Mouse (Mus musculus) small intestine, adult 10 weeks (tissue): Measurements from ENCODE around the gene Hapln3. TPM values are rescaled to one million over a fixed set of nuclear protein-coding genes. Genes with fewer than 3 reads are reported as not detected.

Experiments
- polyA plus RNA-seq: library from polyadenylated mRNA; stranded (reverse); fragments of 350-450 nt; fragmentation: Illumina TruSeq; extraction: RNeasy Lipid Tissue Mini Kit (QIAGEN cat#74804); gene quantifications from one replicate; pipeline ENCODE4 v1.2.3, GENCODE M21; 2014; ENCODE audit warnings: low replicate concordance

Hapln3 gene
- polyA plus RNA-seq = not detected

DNA sequence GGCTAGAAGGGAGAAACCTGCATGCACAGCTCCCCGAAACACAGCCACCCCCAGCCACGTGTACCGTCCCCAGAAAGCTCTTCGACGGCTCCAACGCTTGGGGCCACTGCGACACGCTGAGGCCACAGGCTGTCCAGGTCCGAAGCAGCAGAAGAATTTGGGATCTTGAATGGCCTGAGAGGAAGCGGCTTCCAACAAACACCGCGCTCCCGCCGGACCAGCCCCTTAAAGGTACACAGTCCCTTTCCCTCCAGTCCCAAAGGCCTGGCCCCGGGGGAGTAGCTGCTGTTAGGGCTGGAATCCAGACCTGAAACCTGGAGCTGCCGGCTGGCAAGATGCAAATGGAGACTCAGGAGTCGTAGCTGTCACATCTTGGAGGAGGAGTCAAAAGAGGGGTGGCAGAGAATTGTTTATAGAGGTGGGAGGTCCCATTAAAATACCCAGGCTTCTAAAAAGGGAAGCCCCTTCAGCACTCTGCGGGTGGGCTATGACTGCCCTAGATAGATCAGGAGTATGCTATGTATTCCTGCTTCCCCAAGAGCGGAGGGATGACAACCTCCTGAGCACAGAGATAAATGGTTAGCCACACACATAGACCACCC, at the start of gene Hapln3:
Hapln3 (minus strand) TSS at position 176 of the 602 bp plus-strand sequence.

DNA sequence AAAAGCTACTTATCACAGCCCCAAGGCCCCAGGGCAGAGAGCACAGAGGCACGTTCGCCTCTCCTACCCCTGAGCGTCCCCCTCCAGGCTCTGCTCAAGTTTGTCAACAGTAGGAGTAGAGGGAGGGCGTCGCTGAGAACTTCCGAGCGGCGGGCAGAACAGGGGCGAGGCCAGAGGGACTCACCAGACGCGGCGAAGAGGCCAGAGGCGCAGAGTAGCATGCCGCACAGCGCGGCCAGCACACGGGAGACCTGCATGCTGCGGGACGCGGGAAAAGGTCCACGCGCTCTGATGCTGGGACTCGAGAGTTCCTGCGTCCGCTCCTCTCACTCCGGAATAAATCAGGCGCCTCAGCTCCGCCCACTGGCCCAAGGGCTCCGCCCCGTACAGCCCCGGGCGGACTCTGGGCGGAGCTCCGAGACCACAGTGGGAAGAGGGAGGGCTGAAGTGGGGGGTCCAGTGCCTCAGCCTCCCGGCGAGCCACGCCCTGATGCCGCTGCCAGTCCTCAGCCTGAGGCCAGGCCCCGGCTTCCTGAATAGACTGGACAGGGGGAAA, 18.0 kb upstream of the Hapln3 start, which contains the start of gene Mfge8:
Mfge8 (minus strand) TSS at position 350 of the 556 bp plus-strand sequence.

Other genes starting within 250 kb of the Hapln3 start
- gene Aen, start 235.2 kb downstream of the Hapln3 start, polyA plus RNA-seq = 4.9 TPM
- 0.71 TPM for gene Isg20, start 217.6 kb downstream of the Hapln3 start, polyA plus RNA-seq
- gene Acan, start 77.5 kb downstream of the Hapln3 start, polyA plus RNA-seq = not detected
- gene Mfge8, start 18.0 kb upstream of the Hapln3 start, polyA plus RNA-seq = 0.56 TPM
- 99.9 TPM for gene Abhd2, start 142.2 kb upstream of the Hapln3 start, polyA plus RNA-seq